Mouse (Mus musculus) left cerebral cortex, postnatal 4 days (tissue): ENCODE measurements around the gene Tbc1d1. TPM values are rescaled to one million over a fixed set of nuclear protein-coding genes. Genes with fewer than 3 reads are reported as not detected.
"Not testable (repeated sequence)": the region's sequence is repeated elsewhere in the genome, so short reads cannot be mapped to it uniquely, and the experiment has no call there.

ENCODE experiments used
- DNase-seq: peaks from one replicate; pipeline ENCODE4 v3.0.0-alpha.2; 2022
- intact Hi-C: fragments of 180-260 bp; cut with DNase I; formaldehyde crosslinking; loops from one replicate; pipeline ENCODE4 v1.15.1; 2025
- total RNA-seq, 2 experiments: library from RNA; stranded (reverse); gene quantifications; 2 replicates each; pipeline ENCODE4 v1.2.3; 2021

Gene Tbc1d1
- total RNA-seq, 2 experiments from 2014 or later, result 12.9 to 14.3 TPM

GRCm38 (mm10) chr5:64297100-64297499, 141.0 kb downstream of the Tbc1d1 start:
- no peak for DNase-seq
- intact Hi-C loops, result loop anchor here (10.0 kb wide), 1 partner anchor 78 kb away; no protein-coding TSS in a partner anchor

- no peak for DNase-seq
- intact Hi-C loops, result loop anchor here (10.0 kb wide), 1 partner anchor 76 kb away; no protein-coding TSS in a partner anchor
These were observed 142.4 kb downstream of the Tbc1d1 start for GRCm38 (mm10) chr5:64298331-64299036.

GRCm38 (mm10) chr5:64299508-64300324, 143.6 kb downstream of the Tbc1d1 start:
- no peak for DNase-seq
- intact Hi-C loops, result loop anchor here (10.0 kb wide), 1 partner anchor 75 kb away; no protein-coding TSS in a partner anchor

- intact Hi-C loops, result no loop called here
- no peak for DNase-seq
These were observed 145.1 kb downstream of the Tbc1d1 start for GRCm38 (mm10) chr5:64301246-64301645.

GRCm38 (mm10) chr5:64307289-64307688, 151.2 kb downstream of the Tbc1d1 start:
- no peak for DNase-seq

GRCm38 (mm10) chr5:64312295-64312694, 156.2 kb downstream of the Tbc1d1 start:
- no peak for DNase-seq
- intact Hi-C loops, result no loop called here

More at GRCm38 (mm10) chr5:64307289-64307688, 151.2 kb downstream of the Tbc1d1 start:
- intact Hi-C loops, result no loop called here

- intact Hi-C loops, result no loop called here
- DNase-seq, result no peak
These were observed 157.4 kb downstream of the Tbc1d1 start for GRCm38 (mm10) chr5:64313481-64313880.

- intact Hi-C loops, result loop anchor here (2.0 kb wide), 1 partner anchor 24 kb away; no protein-coding TSS in a partner anchor
- no peak for DNase-seq
These were observed 158.4 kb downstream of the Tbc1d1 start for GRCm38 (mm10) chr5:64314288-64315052.

GRCm38 (mm10) chr5:64315088-64315487, 159.0 kb downstream of the Tbc1d1 start:
- intact Hi-C loops, result loop anchor here (2.0 kb wide), 1 partner anchor 24 kb away; no protein-coding TSS in a partner anchor
- no peak for DNase-seq

GRCm38 (mm10) chr5:64323286-64323685, 167.2 kb downstream of the Tbc1d1 start:
- intact Hi-C loops, result no loop called here
- DNase-seq, result no peak

- intact Hi-C loops, result no loop called here
- no peak for DNase-seq
These were observed 168.2 kb downstream of the Tbc1d1 start for GRCm38 (mm10) chr5:64324353-64324752.

GRCm38 (mm10) chr5:64324920-64325319, 168.8 kb downstream of the Tbc1d1 start:
- intact Hi-C loops, result no loop called here
- no peak for DNase-seq

- DNase-seq, result no peak
- intact Hi-C loops, result no loop called here
These were observed 169.7 kb downstream of the Tbc1d1 start for GRCm38 (mm10) chr5:64325741-64326355.

GRCm38 (mm10) chr5:64326427-64327181, 170.5 kb downstream of the Tbc1d1 start:
- intact Hi-C loops, result no loop called here
- DNase-seq, result peak; percentile 43

GRCm38 (mm10) chr5:64327212-64327902, 171.3 kb downstream of the Tbc1d1 start:
- peak; percentile 52 for DNase-seq
- intact Hi-C loops, result no loop called here

- peak; percentile 85 for DNase-seq
- intact Hi-C loops, result no loop called here
These were observed 180.8 kb downstream of the Tbc1d1 start for GRCm38 (mm10) chr5:64336767-64337408.

- not testable (repeated sequence) for DNase-seq
- intact Hi-C loops, result loop anchor here (2.0 kb wide), 1 partner anchor 24 kb away; no protein-coding TSS in a partner anchor
These were observed 182.7 kb downstream of the Tbc1d1 start for GRCm38 (mm10) chr5:64338795-64339194.

GRCm38 (mm10) chr5:64340366-64340765, 184.3 kb downstream of the Tbc1d1 start:
- intact Hi-C loops, result no loop called here
- DNase-seq, result no peak
